Mouse (Mus musculus) hindbrain, embryonic 12.5 days (tissue): Measurements from ENCODE around the gene Supv3l1. TPM values are rescaled to one million over a fixed set of nuclear protein-coding genes. Genes with fewer than 3 reads are reported as not detected.
"Not testable (repeated sequence)": the region's sequence is repeated elsewhere in the genome, so short reads cannot be mapped to it uniquely, and the experiment has no call there.

Experiments
- ATAC-seq: fragments of 200-750 bp; cut with Nextera tagmentation; 2 replicates; pipeline ENCODE4 v1.8.0; 2017; ENCODE audit warnings: moderate TSS enrichment; ENCODE audit not compliant: low FRiP score
- H3K27ac ChIP-seq: fragments of 300-500 bp; sonication (generic); 2 replicates; pipeline ENCODE4 v1.5.1; 2016; ENCODE audit warnings: mild to moderate bottlenecking
- H3K27me3 ChIP-seq: fragments of 300-500 bp; sonication (generic); 2 replicates; pipeline ENCODE4 v1.6.1; 2016; ENCODE audit warnings: mild to moderate bottlenecking
- H3K36me3 ChIP-seq: fragments of 300-500 bp; sonication (generic); 2 replicates; pipeline ENCODE4 v1.6.1; 2016; ENCODE audit warnings: mild to moderate bottlenecking
- H3K4me1 ChIP-seq: fragments of 300-500 bp; sonication (generic); 2 replicates; pipeline ENCODE4 v1.6.1; 2016
- H3K4me2 ChIP-seq: fragments of 300-500 bp; sonication (generic); replicated peaks from 2 replicates; pipeline ENCODE4 v1.6.1; 2016; ENCODE audit warnings: mild to moderate bottlenecking
- H3K4me3 ChIP-seq: fragments of 300-500 bp; sonication (generic); 2 replicates; pipeline ENCODE4 v1.5.1; 2016; ENCODE audit warnings: mild to moderate bottlenecking
- H3K9ac ChIP-seq: fragments of 300-500 bp; sonication (generic); 2 replicates; pipeline ENCODE4 v1.6.1; 2016; ENCODE audit warnings: mild to moderate bottlenecking, moderate library complexity
- H3K9me3 ChIP-seq: fragments of 300-500 bp; sonication (generic); replicated peaks from 2 replicates; pipeline ENCODE4 v1.6.1; 2016; ENCODE audit warnings: mild to moderate bottlenecking
- WGBS: fragments of 180-500 bp; shearing (Covaris S2); methylation state at CpG from one replicate; pipeline ENCODE4 v1.1.7; 2016; 5-methylcytosine and 5-hydroxymethylcytosine counted together
- polyA plus RNA-seq: library from polyadenylated mRNA; unstranded; fragments of >200 nt; fragmentation: Nextera tagmentation; extraction: Ambion mirVana; gene quantifications from 2 replicates; pipeline ENCODE4 v1.2.1, GENCODE M21; 2016

Gene Supv3l1
- 24.3 and 25.7 TPM in 2 replicates for polyA plus RNA-seq

DNA sequence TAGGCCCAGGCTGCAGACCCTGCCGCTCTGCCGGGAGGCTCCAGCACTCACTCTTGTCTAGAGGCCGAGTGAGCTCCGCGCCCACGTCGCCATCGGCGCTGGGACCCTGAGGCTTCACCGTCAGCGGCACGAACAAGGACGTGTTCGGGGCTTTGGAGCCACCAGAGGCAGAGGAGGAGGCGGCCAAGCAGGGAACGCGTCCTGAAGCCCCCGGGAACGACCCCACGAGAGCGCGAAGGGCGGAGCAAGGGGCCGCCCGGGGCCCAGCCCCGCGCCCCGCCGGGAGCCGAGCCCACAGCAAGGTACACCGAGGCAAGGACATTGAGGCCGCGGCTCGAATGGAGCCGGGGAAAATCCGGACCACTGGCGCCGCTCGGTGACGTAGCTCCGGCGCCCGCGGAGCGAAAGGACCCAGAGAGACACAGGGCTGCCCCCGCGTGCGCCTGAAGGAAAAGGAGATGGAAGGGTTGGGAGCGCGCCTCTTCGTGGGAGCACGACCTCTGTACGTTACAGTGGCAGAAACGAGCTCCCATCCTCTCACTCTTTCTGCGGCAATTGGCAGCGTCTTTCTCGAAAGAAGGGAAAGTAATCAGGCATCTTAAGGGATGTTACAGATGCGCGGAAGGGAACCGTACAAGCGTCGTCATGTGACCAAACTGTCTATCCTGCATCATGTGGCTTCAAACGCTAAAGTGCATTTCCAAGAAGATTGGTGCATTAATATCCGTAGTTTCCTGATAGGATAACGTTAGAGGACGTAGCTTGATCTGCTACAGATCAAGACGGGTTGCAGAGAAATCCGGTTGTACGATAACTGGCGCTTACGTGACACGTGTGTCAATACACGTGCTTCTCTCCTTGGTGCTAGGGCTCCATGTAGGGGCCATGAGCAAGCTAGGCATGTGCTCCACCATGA, at the start of gene Supv3l1, which contains the start of gene 4930507D05Rik:
TSS of gene Supv3l1 (minus strand) at position 375 of the 916 bp plus-strand sequence.
TSS of gene 4930507D05Rik (plus strand) at position 126 of the 916 bp plus-strand sequence.
- no peaks in the 10 kb centered on the region for H3K9me3 ChIP-seq
- peak within 1 kb of the TSS; percentile 87 for H3K4me3 ChIP-seq
- H3K36me3 ChIP-seq: peaks cover 26% of the 10 kb centered on the region
- peak within 1 kb of the TSS; percentile 77 for H3K4me2 ChIP-seq
- H3K27me3 ChIP-seq: no peaks in the 10 kb centered on the region
- peak; percentile 90 for ATAC-seq
- peak within 1 kb of the TSS; percentile 78 for H3K27ac ChIP-seq
- peak within 1 kb of the TSS; percentile 95 for H3K9ac ChIP-seq
- under 1% methylated on average over 73 of the region's 73 CpGs for WGBS
- peaks cover 20% of the 10 kb centered on the region for H3K4me1 ChIP-seq

DNA sequence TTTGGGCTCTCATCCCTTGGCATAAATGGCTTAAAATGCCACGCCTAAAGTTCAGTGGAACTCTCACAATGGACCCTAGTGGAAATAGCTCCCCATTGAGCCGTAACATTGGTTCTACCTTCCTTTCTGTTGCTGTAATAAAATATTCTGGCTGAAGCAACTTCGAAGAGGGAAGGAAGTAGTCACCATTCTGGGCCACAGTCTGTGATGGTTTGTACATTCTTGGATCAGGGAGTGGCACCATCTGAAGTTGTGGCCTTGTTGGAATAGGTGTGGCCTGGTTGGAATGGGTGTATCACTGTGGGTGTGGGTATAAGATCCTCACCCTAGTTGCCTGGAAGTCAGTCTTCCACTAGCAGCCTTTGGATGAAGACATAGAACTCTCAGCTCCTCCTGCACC, 42.1 kb upstream of the Supv3l1 start:
- H3K9me3 ChIP-seq, ATAC-seq, H3K27me3 ChIP-seq, H3K36me3 ChIP-seq, H3K9ac ChIP-seq, H3K27ac ChIP-seq, H3K4me1 ChIP-seq, H3K4me2 ChIP-seq, H3K4me3 ChIP-seq: not testable (repeated sequence)
- WGBS: 89% methylated on average over 3 of the region's 3 CpGs

DNA sequence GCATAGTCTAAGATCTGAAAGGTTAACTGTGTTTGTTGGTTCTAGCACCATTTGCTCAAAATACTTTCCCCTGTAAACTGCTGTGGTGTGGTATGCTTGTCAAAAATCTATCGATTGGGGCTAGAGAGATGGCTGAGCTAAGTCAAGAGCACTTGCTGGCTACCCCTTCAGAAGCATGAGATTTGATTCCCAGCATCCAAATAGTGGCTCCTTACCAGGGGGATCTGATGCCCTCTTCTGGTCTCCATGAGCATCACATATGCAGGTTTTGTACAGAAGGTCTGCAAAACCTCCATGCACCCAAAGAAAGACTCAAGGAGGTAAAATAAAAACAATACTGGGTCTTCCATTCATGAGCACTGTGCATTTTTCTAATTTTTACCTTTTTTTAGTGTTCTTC, 38.7 kb upstream of the Supv3l1 start:
- no peak overlapping the region for H3K4me2 ChIP-seq
- H3K36me3 ChIP-seq: no peaks in the 10 kb centered on the region
- ATAC-seq: no peak
- no peak overlapping the region for H3K9ac ChIP-seq
- no peaks in the 10 kb centered on the region for H3K27me3 ChIP-seq
- no peak overlapping the region for H3K27ac ChIP-seq
- peaks cover 6% of the 10 kb centered on the region for H3K4me1 ChIP-seq
- 45% methylated on average over 1 of the region's 1 CpGs for WGBS
- no peaks in the 10 kb centered on the region for H3K9me3 ChIP-seq
- no peak overlapping the region for H3K4me3 ChIP-seq

DNA sequence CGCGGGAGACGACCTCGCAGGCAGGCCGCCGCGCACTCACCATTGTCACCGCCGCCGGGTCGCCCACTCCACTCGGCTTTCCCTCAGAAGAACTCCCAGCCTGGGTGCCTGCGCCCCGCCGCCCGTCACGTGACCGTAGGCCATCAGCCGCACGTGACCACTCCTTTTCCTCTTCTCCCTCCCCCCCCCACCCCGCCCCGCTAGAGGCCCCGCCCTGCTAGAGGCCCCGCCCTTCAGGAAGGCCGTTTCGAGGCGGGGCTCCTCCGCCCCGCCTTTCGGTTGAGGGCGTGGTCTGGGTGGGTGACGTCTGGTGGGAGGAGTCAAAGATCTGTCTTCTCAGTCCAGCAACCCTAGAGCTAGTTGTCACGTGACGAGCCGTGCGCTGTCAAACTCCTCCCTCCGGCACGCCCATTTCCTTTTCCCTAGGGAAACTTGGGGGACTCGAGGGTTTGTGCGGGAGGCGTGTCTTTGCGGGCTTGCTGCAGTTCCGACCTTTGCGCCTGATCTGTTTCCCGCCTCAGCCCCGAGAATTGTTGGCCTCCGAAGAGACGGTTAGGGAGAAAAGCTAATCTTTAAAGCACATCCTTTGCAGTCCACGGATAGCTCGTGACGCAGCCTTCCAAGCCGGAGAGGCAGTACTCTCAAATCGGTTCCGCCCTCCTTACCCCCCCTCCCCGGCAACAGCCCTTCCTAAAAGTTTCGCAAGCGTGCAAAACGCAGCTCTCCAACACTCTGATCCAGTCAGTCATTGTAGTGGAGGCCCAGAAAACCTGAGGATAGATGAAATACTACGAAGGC, 37.3 kb upstream of the Supv3l1 start, which contains the start of gene Vps26a:
TSS of gene Vps26a (minus strand) at position 188 of the 798 bp plus-strand sequence.
- peak; percentile 93 for ATAC-seq
- Histone ChIP-seq H3K36me3 (no peaks in the 10 kb centered on the region), H3K4me3 (peak within 1 kb of the TSS; percentile 87), H3K27me3 (no peaks in the 10 kb centered on the region), H3K9ac (peak within 1 kb of the TSS; percentile 85), H3K4me2 (peak within 1 kb of the TSS; percentile 61), H3K9me3 (no peaks in the 10 kb centered on the region), H3K27ac (peak within 1 kb of the TSS; percentile 87), H3K4me1 (peaks cover 6% of the 10 kb centered on the region)
- under 1% methylated on average over 59 of the region's 59 CpGs for WGBS

DNA sequence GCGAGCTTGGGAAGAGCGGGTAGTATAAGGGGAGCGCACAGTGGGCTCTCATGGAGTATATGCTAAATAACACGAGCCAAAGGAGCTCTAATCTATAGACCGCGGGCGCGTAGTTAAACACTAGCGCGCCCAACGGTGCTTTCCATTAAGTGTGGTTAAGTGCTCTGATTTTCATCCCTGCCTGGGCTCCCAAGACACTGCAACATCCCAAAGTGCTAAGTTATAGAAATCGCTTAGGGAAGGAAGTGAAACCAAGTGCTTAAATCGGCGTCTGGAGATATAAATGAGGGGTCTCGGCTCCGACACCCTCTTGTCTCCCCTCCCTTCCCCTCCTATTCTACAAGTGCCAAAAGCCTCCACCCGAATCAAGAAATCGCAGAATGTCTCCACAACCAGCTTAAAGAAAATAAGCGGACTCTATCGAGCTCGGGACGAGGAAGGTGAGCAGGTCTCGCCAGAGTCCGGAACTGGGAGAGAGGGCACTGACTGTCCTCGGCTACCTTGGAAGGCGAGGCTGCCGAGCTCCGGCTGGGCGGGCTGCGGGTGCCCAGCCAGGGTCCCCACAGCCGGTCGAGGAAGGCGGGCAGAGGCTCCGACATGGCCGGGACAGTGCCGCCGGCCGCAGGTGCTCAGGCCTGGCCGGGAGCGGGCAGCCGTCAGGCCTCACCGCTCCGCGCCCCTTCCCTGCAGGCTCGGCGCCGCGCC, 36.5 kb upstream of the Supv3l1 start:
- Histone ChIP-seq H3K36me3 (no peaks in the 10 kb centered on the region), H3K9ac (peak overlapping the region; percentile 85), H3K27me3 (no peaks in the 10 kb centered on the region), H3K4me1 (peaks cover 6% of the 10 kb centered on the region), H3K9me3 (no peaks in the 10 kb centered on the region), H3K4me3 (peak overlapping the region; percentile 87), H3K4me2 (peak overlapping the region; percentile 61), H3K27ac (peak overlapping the region; percentile 87)
- under 1% methylated on average over 44 of the region's 48 CpGs for WGBS
- ATAC-seq: peak; percentile 89

DNA sequence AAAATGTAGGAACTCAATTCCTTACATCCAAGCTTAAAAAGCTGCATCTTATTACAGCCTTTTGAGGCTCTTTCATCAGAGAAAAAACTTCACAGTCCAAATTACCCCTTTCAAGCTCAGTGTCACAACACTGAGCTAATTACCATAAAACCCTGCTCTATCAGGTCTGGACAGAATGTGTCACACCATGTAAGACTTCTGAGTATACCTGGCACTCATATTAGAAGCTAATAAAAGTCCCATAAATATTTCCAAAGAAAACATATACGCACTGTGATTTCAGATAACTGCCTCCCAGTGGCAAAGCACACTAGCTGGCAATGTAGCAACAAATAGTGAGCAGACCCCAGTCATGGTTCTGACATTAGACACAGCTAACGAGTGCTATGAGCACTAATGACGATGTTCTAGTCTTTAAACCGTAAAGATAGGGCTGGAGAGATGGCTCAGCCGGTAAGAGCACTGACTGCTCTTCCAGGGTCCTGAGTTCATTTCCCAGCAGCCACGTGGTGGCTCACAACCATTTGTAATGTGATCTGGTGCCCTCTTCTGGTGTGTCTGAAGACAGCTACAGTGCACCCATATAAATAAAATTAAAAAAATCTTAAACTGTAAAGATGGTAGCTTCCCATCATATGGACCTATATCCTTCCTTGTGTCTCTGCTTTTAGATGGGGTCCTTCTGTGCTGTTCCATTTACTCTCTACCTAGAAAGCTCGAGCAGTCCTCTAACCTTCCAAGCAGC, 31.7 kb upstream of the Supv3l1 start:
- H3K36me3 ChIP-seq: peaks cover 7% of the 10 kb centered on the region; the same call in 1 of the 2 replicates
- H3K27me3 ChIP-seq: no peaks in the 10 kb centered on the region
- no peak overlapping the region for H3K27ac ChIP-seq
- 74% methylated on average over 7 of the region's 7 CpGs for WGBS
- no peak overlapping the region for H3K4me2 ChIP-seq
- no peak overlapping the region for H3K4me3 ChIP-seq
- no peak overlapping the region for H3K9ac ChIP-seq
- H3K9me3 ChIP-seq: no peaks in the 10 kb centered on the region
- peaks cover 6% of the 10 kb centered on the region for H3K4me1 ChIP-seq
- ATAC-seq: no peak

DNA sequence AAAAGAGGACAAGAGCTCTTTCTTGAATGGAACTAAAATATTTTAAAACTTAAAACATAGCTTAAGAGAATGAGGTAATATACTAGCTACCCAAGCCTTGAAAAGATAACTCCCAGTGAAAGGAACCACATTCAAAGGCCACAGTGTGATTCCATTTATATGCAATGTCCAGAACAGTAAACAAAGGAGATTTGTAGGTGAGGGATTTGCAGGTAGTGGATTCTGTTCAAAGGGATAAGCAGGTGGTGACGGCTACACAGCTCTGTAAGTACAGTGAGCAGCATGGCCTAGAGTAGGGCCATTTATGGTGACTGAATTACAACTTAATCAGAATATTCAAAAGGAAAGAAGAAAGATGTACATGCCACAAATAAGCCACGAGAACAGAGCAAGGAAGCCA, 27.4 kb upstream of the Supv3l1 start:
- Histone ChIP-seq H3K27me3 (no peaks in the 10 kb centered on the region), H3K27ac (no peak overlapping the region), H3K4me2 (no peak overlapping the region), H3K9me3 (no peaks in the 10 kb centered on the region), H3K4me3 (no peak overlapping the region), H3K36me3 (peaks cover 16% of the 10 kb centered on the region; the same call in 1 of the 2 replicates), H3K9ac (no peak overlapping the region), H3K4me1 (no peaks in the 10 kb centered on the region)
- ATAC-seq: no peak
- 82% methylated on average over 2 of the region's 2 CpGs for WGBS

DNA sequence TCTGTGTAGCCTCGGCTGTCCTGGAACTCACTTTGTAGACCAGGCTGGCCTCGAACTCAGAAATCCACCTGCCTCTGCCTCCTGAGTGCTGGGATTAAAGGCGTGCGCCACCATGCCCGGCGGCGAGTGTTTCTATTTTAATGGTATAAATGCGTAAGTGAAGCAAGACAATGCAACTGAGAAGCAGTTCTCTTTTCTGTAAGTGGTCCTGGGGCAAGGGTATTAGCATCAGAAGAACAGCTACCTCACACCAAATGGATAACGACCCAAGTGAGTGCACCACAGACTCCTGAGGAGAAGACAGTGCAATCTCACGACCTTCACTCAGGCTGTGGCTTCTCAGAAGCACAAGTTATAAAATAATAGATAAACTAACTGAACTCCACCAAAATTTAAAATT, 25.4 kb upstream of the Supv3l1 start:
- no peak overlapping the region for H3K4me2 ChIP-seq
- WGBS: 91% methylated on average over 10 of the region's 10 CpGs
- peaks cover 16% of the 10 kb centered on the region; the same call in 1 of the 2 replicates for H3K36me3 ChIP-seq
- H3K4me3 ChIP-seq: no peak overlapping the region
- no peaks in the 10 kb centered on the region for H3K4me1 ChIP-seq
- no peaks in the 10 kb centered on the region for H3K27me3 ChIP-seq
- no peak for ATAC-seq
- no peak overlapping the region for H3K9ac ChIP-seq
- H3K27ac ChIP-seq: no peak overlapping the region
- H3K9me3 ChIP-seq: no peaks in the 10 kb centered on the region

DNA sequence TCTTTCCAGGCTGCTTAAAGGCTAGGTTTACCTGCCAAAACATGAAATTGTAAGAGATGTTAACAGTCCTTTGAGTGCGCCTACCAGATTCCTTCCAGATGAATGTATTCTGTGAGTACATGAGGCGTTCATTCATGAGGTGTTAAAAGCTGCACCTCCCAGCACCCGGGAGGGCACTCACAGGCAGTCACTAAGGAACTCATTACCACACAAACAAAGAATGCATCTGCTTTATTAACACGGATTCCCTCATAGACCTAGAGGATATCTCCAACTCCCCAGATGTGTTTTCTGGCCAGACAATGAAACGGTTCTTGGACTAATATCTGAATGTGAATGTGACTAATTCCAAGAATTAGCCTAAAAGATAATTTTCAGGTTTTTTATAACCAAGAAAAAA, 21.6 kb upstream of the Supv3l1 start:
- Histone ChIP-seq H3K27me3 (no peaks in the 10 kb centered on the region), H3K27ac (no peak overlapping the region)
- no peak for ATAC-seq

DNA sequence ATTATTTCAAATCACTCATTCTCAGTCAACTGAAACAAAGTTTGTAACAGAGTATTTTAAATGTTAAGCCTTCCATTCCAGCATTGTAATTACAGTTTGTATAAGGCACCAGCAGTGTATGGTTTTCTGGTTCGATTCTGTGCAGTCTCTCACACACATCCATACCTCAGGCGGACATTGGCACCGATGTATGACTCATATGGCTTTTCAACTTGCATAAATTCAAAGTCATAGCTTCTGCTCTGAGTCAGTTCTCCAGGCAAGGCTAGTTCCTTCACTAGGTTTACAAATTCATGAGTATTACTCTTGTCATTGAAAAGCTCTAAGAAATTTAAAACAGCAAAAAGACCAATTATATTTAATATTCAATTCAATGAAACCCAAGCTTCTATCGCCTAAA, 20.2 kb upstream of the Supv3l1 start:
- Histone ChIP-seq H3K4me1 (no peaks in the 10 kb centered on the region), H3K9ac (no peak overlapping the region), H3K27me3 (no peaks in the 10 kb centered on the region), H3K4me3 (no peak overlapping the region), H3K27ac (no peak overlapping the region), H3K36me3 (peaks cover 17% of the 10 kb centered on the region; the same call in 1 of the 2 replicates), H3K4me2 (no peak overlapping the region), H3K9me3 (no peaks in the 10 kb centered on the region)
- ATAC-seq: no peak
- WGBS: 96% methylated on average over 4 of the region's 4 CpGs

More for the DNA sequence above, 21.6 kb upstream of the Supv3l1 start:
- Histone ChIP-seq H3K4me3 (no peak overlapping the region), H3K9me3 (no peaks in the 10 kb centered on the region), H3K4me2 (no peak overlapping the region), H3K4me1 (no peaks in the 10 kb centered on the region), H3K9ac (no peak overlapping the region), H3K36me3 (peaks cover 23% of the 10 kb centered on the region; the same call in 1 of the 2 replicates)
- 67% methylated on average over 5 of the region's 5 CpGs for WGBS

DNA sequence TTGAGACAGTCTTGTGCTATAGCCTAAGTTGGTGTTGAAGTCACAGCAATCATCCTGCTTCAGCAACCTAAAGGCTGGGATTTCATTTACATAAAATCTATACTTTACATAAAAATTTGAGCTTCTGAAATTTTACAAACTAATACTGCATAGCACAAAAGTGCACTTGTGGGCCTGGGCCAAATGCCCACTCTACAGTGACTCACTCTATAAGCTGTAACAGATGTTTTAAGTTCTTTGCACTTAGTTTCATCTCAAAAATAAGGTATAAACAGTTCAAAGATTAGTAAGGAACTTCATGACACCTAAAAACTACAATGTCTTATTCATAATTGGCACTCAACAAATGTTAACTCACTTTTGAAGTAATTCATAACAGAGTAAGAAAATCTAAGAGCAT, 11.8 kb upstream of the Supv3l1 start:
- Histone ChIP-seq H3K9ac (no peak overlapping the region), H3K27ac (no peak overlapping the region), H3K27me3 (no peaks in the 10 kb centered on the region), H3K4me1 (no peaks in the 10 kb centered on the region), H3K4me3 (no peak overlapping the region), H3K4me2 (no peak overlapping the region), H3K36me3 (peaks cover 43% of the 10 kb centered on the region), H3K9me3 (no peaks in the 10 kb centered on the region)
- ATAC-seq: no peak
